Mouse (Mus musculus): ENCODE data around the gene Ralgapa1.

DNA sequence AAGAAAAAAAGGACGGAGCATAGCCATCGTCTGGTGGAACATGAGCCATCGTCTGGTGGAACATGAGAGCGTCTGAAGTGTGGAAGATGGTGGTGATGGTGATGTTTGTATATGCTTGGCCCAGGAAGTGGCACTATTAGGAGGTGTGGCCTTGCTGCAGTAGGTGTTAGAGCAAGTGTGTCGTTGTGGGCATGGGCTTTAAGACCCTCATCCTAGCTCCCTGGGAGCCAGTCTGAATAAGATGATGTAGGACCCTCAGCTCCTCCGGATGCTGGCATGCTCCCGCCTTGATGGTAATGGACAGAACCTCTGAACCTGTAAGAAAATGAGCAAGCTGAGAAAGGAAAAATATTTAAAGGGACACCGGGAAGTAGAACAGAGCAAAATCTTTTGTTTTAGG lies 13.9 kb upstream of the Ralgapa1 start:
- TF ChIP-seq EP300 (IDR thresholded peaks at IDR 0.05; ENCODE audit: insufficient read depth, low read depth, low read length) (no peak), POLR2A (IDR thresholded peaks at IDR 0.05; ENCODE audit: insufficient read depth, low read length) (no peak), CTCF (IDR thresholded peaks at IDR 0.05; ENCODE audit: low read depth, low read length) (no peak)
